Mouse (Mus musculus) heart, embryonic 16.5 days (tissue): ENCODE results near the gene Krt78. TPM values are rescaled to one million over a fixed set of nuclear protein-coding genes. Genes with fewer than 3 reads are reported as not detected.

Source experiments
- ATAC-seq: fragments of 200-750 bp; cut with Nextera tagmentation; replicated peaks from 2 replicates; pipeline ENCODE4 v1.8.0; 2017; ENCODE audit warnings: moderate number of reproducible peaks; ENCODE audit not compliant: insufficient read depth, low FRiP score; ENCODE audit errors: extremely low read depth
- H3K27ac ChIP-seq: fragments of 300-500 bp; sonication (generic); 2 replicates; pipeline ENCODE4 v1.5.1; 2014; ENCODE audit warnings: mild to moderate bottlenecking, low read length, control low read depth, moderate library complexity
- H3K27me3 ChIP-seq: fragments of 300-500 bp; sonication (generic); 2 replicates; pipeline ENCODE4 v1.6.1; 2014; ENCODE audit warnings: low read length, mixed read lengths; ENCODE audit not compliant: control insufficient read depth, insufficient read depth
- H3K36me3 ChIP-seq: fragments of 300-500 bp; sonication (generic); 2 replicates; pipeline ENCODE4 v1.6.1; 2014; ENCODE audit not compliant: control insufficient read depth, insufficient read depth
- H3K4me1 ChIP-seq: fragments of 300-500 bp; sonication (generic); 2 replicates; pipeline ENCODE4 v1.6.1; 2014; ENCODE audit warnings: low read length, mixed read lengths; ENCODE audit not compliant: control insufficient read depth, insufficient read depth
- H3K4me2 ChIP-seq: fragments of 300-500 bp; sonication (generic); 2 replicates; pipeline ENCODE4 v1.6.1; 2014; ENCODE audit warnings: low read depth, mild to moderate bottlenecking, control low read depth, low read length
- H3K4me3 ChIP-seq: fragments of 300-500 bp; sonication (generic); 2 replicates; pipeline ENCODE4 v1.5.1; 2014; ENCODE audit warnings: mild to moderate bottlenecking, control low read depth, low read length
- H3K9ac ChIP-seq: fragments of 300-500 bp; sonication (generic); 2 replicates; pipeline ENCODE4 v1.6.1; 2014; ENCODE audit warnings: low read length, control low read depth
- H3K9me3 ChIP-seq: fragments of 300-500 bp; sonication (generic); replicated peaks from 2 replicates; pipeline ENCODE4 v1.6.1; 2016; ENCODE audit warnings: low read length; ENCODE audit not compliant: control insufficient read depth
- WGBS: fragments of 180-500 bp; shearing (Covaris S2); extraction: QIAGEN DNeasy Blood & Tissue Kit; methylation state at CpG from one replicate; pipeline ENCODE4 v1.1.7; 2014; 5-methylcytosine and 5-hydroxymethylcytosine counted together
- polyA plus RNA-seq: library from polyadenylated mRNA; unstranded; fragments of >200 nt; fragmentation: Nextera tagmentation; extraction: Ambion mirVana; gene quantifications from 2 replicates; pipeline ENCODE4 v1.2.1, GENCODE M21; 2015

The Krt78 gene
- polyA plus RNA-seq, 1 experiment from 2014 or later, result not detected

- no peaks in the 10 kb centered on the region for H3K27me3 ChIP-seq
- H3K27ac ChIP-seq, result no peak overlapping the region
- H3K4me3 ChIP-seq, result no peak overlapping the region
- no peaks in the 10 kb centered on the region; the same call in 1 of the 2 replicates for H3K4me1 ChIP-seq
- WGBS, result 81% methylated on average over 6 of the region's 6 CpGs
- H3K36me3 ChIP-seq, result no peaks in the 10 kb centered on the region
- ATAC-seq, result no peak
- H3K9me3 ChIP-seq, result 0 out of 2 replicates have a peak, but pooled peaks cover 5% of the 10 kb centered on the region
- no peak overlapping the region for H3K9ac ChIP-seq
- H3K4me2 ChIP-seq, result no peak overlapping the region
Observed at GRCm38 (mm10) chr15:101990946-101991345, 36.9 kb upstream of the Krt78 start.

- Histone ChIP-seq H3K27me3 (no peaks in the 10 kb centered on the region), H3K9ac (no peak overlapping the region), H3K4me1 (peaks cover 4% of the 10 kb centered on the region; the same call in 1 of the 2 replicates), H3K4me2 (no peak overlapping the region), H3K4me3 (no peak overlapping the region), H3K9me3 (no peaks in the 10 kb centered on the region), H3K27ac (no peak overlapping the region), H3K36me3 (no peaks in the 10 kb centered on the region)
- 60% methylated on average over 8 of the region's 8 CpGs for WGBS
- no peak for ATAC-seq
Observed at GRCm38 (mm10) chr15:101988714-101989113, 34.6 kb upstream of the Krt78 start.

GRCm38 (mm10) chr15:101988119-101988518, 34.0 kb upstream of the Krt78 start:
- Histone ChIP-seq H3K9me3 (no peaks in the 10 kb centered on the region), H3K36me3 (no peaks in the 10 kb centered on the region), H3K4me2 (no peak overlapping the region), H3K4me1 (peaks cover 4% of the 10 kb centered on the region; the same call in 1 of the 2 replicates), H3K27ac (no peak overlapping the region), H3K9ac (no peak overlapping the region), H3K4me3 (no peak overlapping the region), H3K27me3 (no peaks in the 10 kb centered on the region)
- WGBS, result 0% methylated on average over 10 of the region's 10 CpGs
- ATAC-seq, result no peak

GRCm38 (mm10) chr15:101984746-101985145, 30.7 kb upstream of the Krt78 start:
- Histone ChIP-seq H3K4me1 (peaks cover 4% of the 10 kb centered on the region; the same call in 1 of the 2 replicates), H3K9me3 (no peaks in the 10 kb centered on the region), H3K36me3 (no peaks in the 10 kb centered on the region), H3K27me3 (no peaks in the 10 kb centered on the region), H3K9ac (no peak overlapping the region), H3K27ac (no peak overlapping the region), H3K4me2 (peak overlapping the region; percentile 73), H3K4me3 (no peak overlapping the region)
- no peak for ATAC-seq
- WGBS, result 13% methylated on average over 6 of the region's 6 CpGs

- Histone ChIP-seq H3K27ac (peak overlapping the region; percentile 81), H3K4me1 (peaks cover 4% of the 10 kb centered on the region; the same call in 1 of the 2 replicates), H3K4me2 (peak overlapping the region; percentile 73), H3K9ac (peak overlapping the region; percentile 42), H3K36me3 (no peaks in the 10 kb centered on the region), H3K27me3 (no peaks in the 10 kb centered on the region), H3K4me3 (peak overlapping the region; percentile 38), H3K9me3 (no peaks in the 10 kb centered on the region)
- peak; percentile 91 for ATAC-seq
- 2% methylated on average over 15 of the region's 15 CpGs for WGBS
Observed at GRCm38 (mm10) chr15:101983949-101984601, 30.0 kb upstream of the Krt78 start.

- H3K9ac ChIP-seq, result no peak overlapping the region
- no peaks in the 10 kb centered on the region for H3K27me3 ChIP-seq
- H3K9me3 ChIP-seq, result no peaks in the 10 kb centered on the region
- no peaks in the 10 kb centered on the region for H3K36me3 ChIP-seq
- peak overlapping the region; percentile 73 for H3K4me2 ChIP-seq
- peaks cover 4% of the 10 kb centered on the region; the same call in 1 of the 2 replicates for H3K4me1 ChIP-seq
- 75% methylated on average over 13 of the region's 13 CpGs for WGBS
- no peak for ATAC-seq
- 0 out of 2 replicates have a peak overlapping the region, but pooled peaks have one; percentile 38 for H3K4me3 ChIP-seq
- peak overlapping the region; percentile 81 for H3K27ac ChIP-seq
Observed at GRCm38 (mm10) chr15:101983315-101983948, 29.3 kb upstream of the Krt78 start.

- Histone ChIP-seq H3K4me1 (peaks cover 21% of the 10 kb centered on the region), H3K4me3 (no peak overlapping the region), H3K9ac (no peak overlapping the region), H3K27me3 (no peaks in the 10 kb centered on the region), H3K4me2 (no peak overlapping the region), H3K27ac (no peak overlapping the region), H3K9me3 (no peaks in the 10 kb centered on the region), H3K36me3 (no peaks in the 10 kb centered on the region)
- no peak for ATAC-seq
- 56% methylated on average over 6 of the region's 6 CpGs for WGBS
Observed at GRCm38 (mm10) chr15:101980849-101981248, 26.8 kb upstream of the Krt78 start.

GRCm38 (mm10) chr15:101977043-101977726, 23.1 kb upstream of the Krt78 start:
- Histone ChIP-seq H3K27ac (peak overlapping the region; percentile 78), H3K27me3 (peaks cover 6% of the 10 kb centered on the region; the same call in 1 of the 2 replicates), H3K4me2 (peak overlapping the region; percentile 76), H3K9ac (peak overlapping the region; percentile 79), H3K36me3 (no peaks in the 10 kb centered on the region), H3K4me1 (peaks cover 16% of the 10 kb centered on the region), H3K4me3 (peak overlapping the region; percentile 48), H3K9me3 (no peaks in the 10 kb centered on the region)
- 3% methylated on average over 32 of the region's 39 CpGs for WGBS
- peak; percentile 94 for ATAC-seq
